Mouse (Mus musculus): Measurements from ENCODE around the gene Lmo2.

Gene Lmo2

GRCm38 (mm10) chr2:103957649-103958546 is at the start of gene Lmo2:
Gene Lmo2, plus strand, starts transcription at chr2:103957986.
- no peak for DNase-seq (ENCODE audit: extremely low spot score)

- DNase-seq (ENCODE audit: extremely low spot score), result no peak
These were observed 47.2 kb upstream of the Lmo2 start for GRCm38 (mm10) chr2:103910601-103911000.

GRCm38 (mm10) chr2:103912481-103913251 is 45.1 kb upstream of the Lmo2 start:
- no peak for DNase-seq (ENCODE audit: extremely low spot score)

- DNase-seq (ENCODE audit: extremely low spot score), result no peak
These were observed 44.5 kb upstream of the Lmo2 start for GRCm38 (mm10) chr2:103913252-103913650.

GRCm38 (mm10) chr2:103916069-103916468 is 41.7 kb upstream of the Lmo2 start:
- DNase-seq (ENCODE audit: extremely low spot score), result no peak

- no peak for DNase-seq (ENCODE audit: extremely low spot score)
These were observed 40.4 kb upstream of the Lmo2 start for GRCm38 (mm10) chr2:103917375-103917774.

- DNase-seq (ENCODE audit: extremely low spot score), result no peak
These were observed 39.4 kb upstream of the Lmo2 start for GRCm38 (mm10) chr2:103918375-103918774.

- no peak for DNase-seq (ENCODE audit: extremely low spot score)
These were observed 38.3 kb upstream of the Lmo2 start for GRCm38 (mm10) chr2:103919488-103919887.

GRCm38 (mm10) chr2:103926586-103927113 is 31.1 kb upstream of the Lmo2 start:
- DNase-seq (ENCODE audit: extremely low spot score), result no peak

- no peak for DNase-seq (ENCODE audit: extremely low spot score)
These were observed 30.1 kb upstream of the Lmo2 start for GRCm38 (mm10) chr2:103927610-103928145.

GRCm38 (mm10) chr2:103930306-103931019 is 27.3 kb upstream of the Lmo2 start:
- no peak for DNase-seq (ENCODE audit: extremely low spot score)

- no peak for DNase-seq (ENCODE audit: extremely low spot score)
These were observed 26.3 kb upstream of the Lmo2 start for GRCm38 (mm10) chr2:103931511-103931911.

GRCm38 (mm10) chr2:103932025-103932424 is 25.8 kb upstream of the Lmo2 start:
- DNase-seq (ENCODE audit: extremely low spot score), result no peak

- DNase-seq (ENCODE audit: extremely low spot score), result no peak
These were observed 25.3 kb upstream of the Lmo2 start for GRCm38 (mm10) chr2:103932480-103932879.

- no peak for DNase-seq (ENCODE audit: extremely low spot score)
These were observed 23.5 kb upstream of the Lmo2 start for GRCm38 (mm10) chr2:103934270-103934669.

GRCm38 (mm10) chr2:103934670-103935069 is 23.1 kb upstream of the Lmo2 start:
- DNase-seq (ENCODE audit: extremely low spot score), result no peak

GRCm38 (mm10) chr2:103935691-103936435 is 21.9 kb upstream of the Lmo2 start:
- no peak for DNase-seq (ENCODE audit: extremely low spot score)

- DNase-seq (ENCODE audit: extremely low spot score), result no peak
These were observed 21.1 kb upstream of the Lmo2 start for GRCm38 (mm10) chr2:103936666-103937065.

- DNase-seq (ENCODE audit: extremely low spot score), result no peak
These were observed 20.1 kb upstream of the Lmo2 start for GRCm38 (mm10) chr2:103937670-103938069.

GRCm38 (mm10) chr2:103938573-103938972 is 19.2 kb upstream of the Lmo2 start:
- DNase-seq (ENCODE audit: extremely low spot score), result no peak

- DNase-seq (ENCODE audit: extremely low spot score), result no peak
These were observed 18.8 kb upstream of the Lmo2 start for GRCm38 (mm10) chr2:103939003-103939402.
